Mouse (Mus musculus): ENCODE results near the gene Trpm3.
"Not testable (repeated sequence)": the region's sequence is repeated elsewhere in the genome, so short reads cannot be mapped to it uniquely, and the experiment has no call there.

Trpm3 gene

DNA sequence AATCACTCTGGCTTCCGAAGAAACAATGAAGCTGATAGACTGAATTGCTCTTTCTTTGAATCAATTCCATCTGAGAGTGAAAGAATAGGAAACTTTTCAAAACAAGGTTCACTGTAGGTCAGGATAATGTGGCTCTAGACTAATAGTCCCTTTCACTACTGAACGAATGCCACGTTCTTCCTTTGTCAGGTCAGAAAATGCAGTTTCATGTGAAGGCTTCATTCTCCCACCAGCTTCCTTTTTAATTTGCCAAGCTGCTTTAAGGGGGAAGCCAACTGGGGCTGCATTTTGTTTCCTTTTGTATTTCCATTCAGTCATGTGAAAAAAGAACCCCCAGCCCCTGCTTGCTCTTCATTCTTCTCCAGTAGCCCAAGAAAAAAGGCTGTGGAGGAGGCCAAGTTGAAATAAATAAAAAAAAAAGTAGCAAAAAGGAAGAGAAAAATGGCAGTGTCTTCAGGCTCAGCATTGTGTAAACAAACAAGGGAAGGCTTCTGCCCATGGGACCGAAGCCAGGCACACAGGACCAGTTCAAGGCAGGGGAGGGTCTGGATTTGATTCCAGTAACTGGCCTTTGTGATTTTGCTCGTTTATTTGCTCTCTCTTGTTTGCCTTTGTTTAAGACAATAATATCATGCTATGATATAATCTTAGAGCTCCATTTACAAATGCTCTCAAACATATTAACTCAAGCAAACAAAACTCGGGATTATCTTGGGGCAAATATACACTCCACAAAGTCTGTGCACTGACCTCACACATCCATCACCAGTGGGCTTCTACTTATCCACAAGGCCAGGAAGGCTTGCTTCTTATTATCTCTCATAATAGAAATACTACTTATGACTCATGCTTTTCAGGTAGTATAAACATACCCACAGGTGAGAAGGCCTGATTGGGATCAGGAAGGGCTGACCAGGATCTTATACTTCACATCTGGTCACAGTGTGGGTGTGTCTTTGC is 702.5 kb downstream of the Trpm3 start:
- DNase-seq (ENCODE audit: extremely low spot score, low read depth, low spot score) = no peak

DNA sequence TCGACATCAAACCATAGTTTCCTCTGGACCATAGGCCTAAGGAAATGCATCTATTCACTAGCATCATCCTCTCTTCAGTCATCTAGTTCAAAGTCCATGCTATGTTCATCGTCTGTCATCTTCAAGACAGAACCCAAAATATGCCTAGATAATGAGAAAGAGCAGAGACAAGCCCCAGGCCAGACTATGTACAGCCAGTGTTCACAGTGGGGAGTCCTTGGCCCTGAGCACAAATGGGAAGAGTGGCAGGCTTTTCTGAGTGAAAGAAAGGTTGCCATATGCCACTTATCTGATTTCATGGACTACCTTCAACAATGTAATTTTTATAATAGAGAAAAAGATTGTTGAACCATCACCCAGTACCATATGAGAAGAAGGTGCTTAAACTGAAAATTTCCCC is 703.9 kb downstream of the Trpm3 start:
- no peak for DNase-seq (ENCODE audit: extremely low spot score, low read depth, low spot score)

DNA sequence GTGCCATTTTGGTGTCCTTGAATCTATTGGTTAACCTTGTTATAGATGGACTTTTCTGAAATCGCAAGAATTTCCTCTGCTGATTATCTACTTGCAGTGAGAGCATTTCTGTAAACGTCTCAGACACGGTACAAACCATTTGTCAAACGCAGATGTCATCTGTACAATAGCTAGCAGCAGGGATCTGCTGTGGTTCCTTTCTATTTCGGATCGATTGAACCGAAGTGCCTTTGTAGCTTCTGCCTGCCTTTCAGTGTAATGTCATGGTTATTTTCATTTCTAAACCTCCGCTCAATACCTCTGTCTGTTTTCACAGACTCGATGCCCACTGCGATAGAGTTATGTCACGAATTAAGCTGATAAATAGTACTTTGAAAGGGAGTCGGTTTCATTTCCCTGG is 708.9 kb downstream of the Trpm3 start:
- DNase-seq (ENCODE audit: extremely low spot score, low read depth, low spot score) = no peak

DNA sequence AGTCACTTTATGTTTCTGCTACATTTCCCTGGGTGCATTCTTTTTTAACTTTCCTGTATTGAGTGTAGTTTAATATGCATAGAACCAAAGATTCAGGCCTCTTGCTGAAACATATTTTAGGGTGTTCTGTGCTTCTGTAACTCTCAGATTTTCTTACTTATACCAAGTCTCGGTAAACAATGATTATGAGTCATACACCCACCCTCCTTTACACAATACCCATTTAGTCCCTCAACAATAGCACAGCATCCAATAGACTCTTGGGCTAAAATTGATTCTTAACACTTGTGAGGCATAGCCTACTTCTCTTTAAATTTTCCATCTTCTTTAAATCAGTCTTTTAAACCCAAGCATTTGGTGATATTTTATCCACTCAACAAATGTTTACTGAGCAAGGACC is 709.4 kb downstream of the Trpm3 start:
- DNase-seq (ENCODE audit: extremely low spot score, low read depth, low spot score) = no peak

DNA sequence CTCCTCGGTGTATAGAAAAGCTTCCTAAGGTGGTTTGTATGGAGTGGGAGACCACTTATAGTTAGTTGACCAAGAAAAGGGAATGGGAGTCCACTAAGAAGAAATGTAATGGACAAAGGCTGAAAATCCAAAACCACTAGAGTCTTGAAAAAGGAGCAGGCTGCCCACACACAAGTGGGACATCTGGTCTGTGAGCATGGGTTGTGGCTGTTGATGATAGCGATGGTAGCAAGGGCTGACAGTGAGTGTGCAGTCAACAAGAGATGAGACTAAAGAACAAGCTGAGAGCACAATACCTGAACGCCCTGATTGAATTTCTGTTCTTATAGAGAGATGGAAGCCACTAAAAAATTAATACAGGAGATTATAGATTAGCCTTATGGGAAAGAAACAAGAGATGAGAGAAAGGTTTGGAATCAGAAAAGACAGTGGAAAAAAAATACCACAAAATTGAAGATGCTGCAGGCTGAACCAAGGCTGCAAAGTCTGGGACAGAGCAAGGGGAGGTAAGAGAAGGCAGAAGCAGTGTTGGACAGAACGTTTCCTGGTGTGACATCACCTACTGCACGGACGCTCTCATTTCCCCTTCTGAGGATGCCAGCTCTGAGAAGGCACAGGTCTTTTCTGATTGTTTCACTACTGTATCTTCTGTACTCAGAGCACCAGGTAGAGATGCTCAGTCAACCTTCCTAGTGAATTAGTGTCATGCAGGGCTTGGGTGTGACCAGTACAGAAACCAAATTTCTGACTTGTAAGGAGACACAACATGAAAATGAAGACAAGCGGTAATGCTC is 710.1 kb downstream of the Trpm3 start:
- DNase-seq (ENCODE audit: extremely low spot score, low read depth, low spot score) = no peak

DNA sequence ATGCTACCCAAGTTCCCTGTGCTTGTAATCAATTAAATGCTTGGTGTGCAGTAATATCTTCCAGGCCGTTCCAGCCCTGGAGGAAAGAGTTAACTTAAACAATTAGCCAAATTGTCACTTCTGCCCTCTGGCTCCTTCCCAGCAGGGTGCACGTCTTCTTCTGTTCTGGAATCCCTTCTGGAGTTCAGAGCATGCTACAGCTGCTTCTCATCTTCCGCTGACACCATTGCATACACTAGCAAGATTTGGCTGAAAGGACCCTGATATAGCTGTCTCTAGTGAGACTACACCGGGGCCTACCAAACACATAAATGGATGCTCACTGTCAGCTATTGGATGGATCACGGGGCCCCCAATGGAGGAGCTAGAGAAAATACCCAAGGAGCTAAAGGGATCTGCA is 712.6 kb downstream of the Trpm3 start:
- DNase-seq (ENCODE audit: extremely low spot score, low read depth, low spot score) = not testable (repeated sequence)

DNA sequence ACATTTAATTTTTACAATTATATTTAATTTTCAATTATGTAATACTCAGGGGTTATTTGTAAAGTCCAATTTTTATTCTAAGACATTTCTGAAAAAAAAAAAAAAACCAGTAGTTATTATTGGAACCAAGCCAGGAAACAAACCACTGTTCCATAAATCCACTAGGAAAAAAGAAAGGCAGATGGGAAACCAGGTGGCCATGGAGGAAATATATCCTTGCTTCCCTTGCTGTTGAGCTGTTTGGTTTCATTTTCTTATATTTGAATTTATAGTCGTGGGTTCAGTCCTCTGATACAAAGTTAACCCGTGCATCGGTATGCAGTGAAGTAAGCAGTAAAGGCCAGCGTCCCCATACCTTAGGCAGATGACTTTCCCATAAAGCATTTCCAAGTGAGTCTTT is 720.8 kb downstream of the Trpm3 start:
- DNase-seq (ENCODE audit: extremely low spot score, low read depth, low spot score) = no peak

DNA sequence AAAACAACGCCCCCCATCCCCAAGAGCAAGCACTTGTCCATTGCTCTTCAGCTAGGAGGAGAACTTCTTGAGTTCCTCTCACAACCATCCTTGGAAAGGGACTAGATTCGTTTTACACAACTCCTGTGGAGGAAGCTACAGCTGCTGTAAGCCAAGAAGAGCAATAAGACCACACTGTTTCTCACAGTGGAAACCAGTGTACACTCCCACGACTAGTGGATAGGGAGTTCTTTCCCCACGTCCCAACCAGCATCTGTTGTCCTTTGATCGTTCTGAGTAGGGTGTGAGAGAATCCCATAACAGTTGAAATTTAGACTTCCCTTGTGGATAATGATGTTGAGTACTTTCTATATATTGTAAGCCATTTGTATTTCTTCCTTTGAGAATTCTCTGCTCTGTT is 728.6 kb downstream of the Trpm3 start:
- no peak for DNase-seq (ENCODE audit: extremely low spot score, low read depth, low spot score)

DNA sequence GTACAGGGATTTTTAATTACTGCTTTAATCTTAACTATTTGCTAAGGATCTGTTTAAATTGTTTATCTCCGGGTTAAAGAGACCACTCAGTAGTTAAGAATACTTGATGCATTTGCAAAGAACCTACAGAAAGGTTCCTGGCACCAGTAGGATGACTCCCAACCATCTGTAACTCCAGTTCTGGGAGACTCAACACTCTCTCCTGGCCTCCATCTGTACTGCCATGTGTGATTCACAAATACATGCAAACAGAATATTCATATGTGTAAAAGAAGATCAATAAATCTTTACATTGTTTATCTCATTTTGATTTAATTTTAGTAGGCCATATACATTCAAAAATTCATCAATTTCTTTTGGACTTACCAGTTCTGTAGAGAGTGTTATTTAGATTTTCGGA is 731.0 kb downstream of the Trpm3 start:
- no peak for DNase-seq (ENCODE audit: extremely low spot score, low read depth, low spot score)

DNA sequence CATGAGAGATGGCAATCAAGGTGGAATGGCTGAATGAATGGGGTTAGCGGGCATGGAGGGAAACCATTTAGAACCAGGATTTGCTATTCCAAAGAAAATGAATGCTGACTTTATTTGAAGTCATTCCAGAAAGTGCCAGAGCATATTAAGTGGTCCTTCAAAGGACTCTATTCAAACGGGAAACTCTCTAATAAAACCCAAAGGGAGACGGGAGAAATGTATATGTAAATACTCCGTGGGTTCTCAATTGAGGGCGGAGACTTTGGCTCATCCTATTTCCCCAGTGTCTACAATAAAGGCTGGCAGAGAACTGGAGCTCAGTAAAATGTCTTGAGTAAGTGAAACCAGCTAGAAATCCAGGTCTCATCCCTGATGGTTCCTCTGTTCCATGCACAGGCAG is 733.6 kb downstream of the Trpm3 start:
- no peak for DNase-seq (ENCODE audit: extremely low spot score, low read depth, low spot score)

DNA sequence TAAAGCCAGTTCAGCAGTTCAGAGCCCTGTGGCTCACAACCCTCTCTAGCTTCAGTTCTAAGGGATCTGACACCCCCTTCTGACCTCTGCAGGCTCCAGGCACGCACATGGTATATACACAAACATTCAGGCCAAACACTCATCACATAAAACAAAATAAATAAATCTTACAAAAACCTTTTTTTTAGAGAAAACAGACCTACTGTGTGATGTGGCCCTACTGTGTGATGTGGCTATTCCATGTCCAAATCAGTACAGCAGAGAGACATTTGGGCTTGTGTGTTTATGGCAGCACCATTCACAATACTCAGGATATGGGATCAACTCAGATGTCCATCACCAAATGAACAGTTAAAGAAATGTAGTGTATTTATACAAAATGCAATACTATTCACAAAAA is 741.4 kb downstream of the Trpm3 start:
- DNase-seq (ENCODE audit: extremely low spot score, low read depth, low spot score) = no peak

DNA sequence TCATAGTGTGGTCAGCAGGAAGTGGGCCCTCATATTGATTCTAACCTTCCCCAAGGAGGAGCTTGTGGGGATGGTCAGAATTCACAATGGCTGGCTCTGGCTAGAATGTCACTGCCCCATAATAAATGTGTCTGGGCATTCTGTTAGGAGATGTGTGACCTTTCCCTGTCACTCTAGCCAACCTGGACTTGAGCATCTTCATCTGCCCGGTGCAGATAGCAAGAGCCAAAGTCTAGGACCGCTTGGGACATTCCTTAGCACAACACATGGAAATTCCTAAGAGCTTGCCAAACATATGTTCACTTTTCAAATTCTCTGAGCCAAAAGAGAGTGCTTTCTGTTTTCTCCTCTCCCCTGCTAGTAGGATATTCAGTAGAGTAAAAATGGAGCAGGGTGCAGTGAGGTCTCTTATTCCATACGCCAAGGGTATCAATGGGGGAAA is 743.8 kb downstream of the Trpm3 start:
- DNase-seq (ENCODE audit: extremely low spot score, low read depth, low spot score) = no peak

DNA sequence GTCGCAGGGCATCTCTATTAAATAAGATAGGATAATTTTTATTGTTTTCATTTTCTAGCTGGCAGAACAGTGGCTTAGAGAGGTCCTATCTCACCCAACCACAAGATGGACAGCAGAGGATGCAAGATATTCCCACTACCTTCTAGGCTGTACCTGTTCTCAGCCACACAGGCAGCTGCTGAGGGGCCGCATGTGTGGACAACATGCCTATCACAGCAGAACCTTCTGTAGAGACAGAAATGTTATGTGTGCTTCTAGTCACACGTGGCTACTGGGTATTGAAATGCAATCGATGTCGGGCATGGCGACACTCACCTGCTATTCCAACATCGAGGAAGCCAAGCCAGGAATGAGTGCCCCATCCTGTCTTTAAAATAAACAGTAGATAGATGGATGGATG is 744.3 kb downstream of the Trpm3 start:
- DNase-seq (ENCODE audit: extremely low spot score, low read depth, low spot score) = no peak

DNA sequence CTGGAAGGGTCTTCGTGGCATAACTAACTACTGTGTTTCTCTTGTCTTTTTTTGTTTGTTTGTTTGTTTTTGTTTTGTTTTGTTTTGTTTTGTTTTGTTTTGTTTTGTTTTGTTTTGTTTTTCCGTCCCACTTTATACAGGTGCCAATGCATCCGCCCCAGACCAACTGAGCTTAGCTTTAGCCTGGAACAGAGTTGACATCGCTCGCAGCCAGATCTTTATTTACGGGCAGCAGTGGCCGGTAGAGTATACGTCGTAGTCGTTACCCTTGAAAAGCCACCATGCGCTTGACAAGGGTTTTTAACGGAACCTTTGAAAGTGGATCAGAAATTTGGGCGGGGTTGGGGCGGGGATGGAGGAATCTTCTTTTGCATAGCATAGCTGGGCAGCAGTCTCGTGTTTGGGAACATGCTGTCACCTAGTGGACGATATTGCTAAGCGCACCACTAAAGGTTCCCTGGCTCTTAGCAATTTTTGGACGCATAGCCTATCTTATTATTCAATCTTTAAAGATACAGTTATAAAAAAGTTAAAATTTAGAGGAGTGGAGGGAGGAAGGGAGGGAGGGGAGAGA is 745.0 kb downstream of the Trpm3 start:
- peak; percentile 28 for DNase-seq (ENCODE audit: extremely low spot score, low read depth, low spot score)

DNA sequence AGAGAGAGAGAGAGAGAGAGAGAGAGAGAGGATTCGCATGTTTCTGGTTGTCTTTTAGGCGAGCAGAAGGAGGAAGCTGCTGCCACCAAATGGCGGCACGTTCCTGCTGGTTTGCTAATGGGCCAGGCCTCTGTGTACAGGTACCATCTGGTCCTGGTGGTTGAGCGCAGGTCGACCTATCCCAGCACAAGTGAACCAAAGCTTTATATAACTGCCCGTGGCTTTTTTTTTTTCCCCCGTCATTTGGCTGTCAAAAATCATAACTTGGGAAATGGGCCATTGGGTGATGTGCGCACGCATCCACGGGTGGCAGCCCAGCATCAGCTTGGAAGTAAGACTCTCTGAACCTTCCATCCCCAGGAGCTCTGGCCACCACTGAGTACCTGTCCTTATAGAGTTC is 745.5 kb downstream of the Trpm3 start:
- no peak for DNase-seq (ENCODE audit: extremely low spot score, low read depth, low spot score)

DNA sequence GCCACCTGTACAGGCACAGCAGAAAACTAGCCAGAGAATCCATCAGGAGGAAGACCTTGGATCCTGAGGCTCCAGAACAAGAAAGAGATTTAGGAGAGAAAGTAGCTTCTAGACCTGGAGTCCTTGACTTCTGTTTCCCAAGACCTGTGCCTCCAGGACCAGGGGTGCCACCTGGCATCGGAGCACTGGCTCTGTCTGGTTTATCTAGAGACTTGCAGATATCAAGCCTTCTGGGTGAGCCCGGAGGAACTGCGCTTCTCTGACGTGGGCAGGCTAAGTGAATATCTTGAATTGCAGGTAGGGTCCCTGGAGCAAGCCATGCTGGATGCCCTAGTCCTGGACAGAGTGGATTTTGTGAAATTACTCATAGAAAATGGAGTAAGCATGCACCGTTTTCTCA is 746.2 kb downstream of the Trpm3 start:
- no peak for DNase-seq (ENCODE audit: extremely low spot score, low read depth, low spot score)

DNA sequence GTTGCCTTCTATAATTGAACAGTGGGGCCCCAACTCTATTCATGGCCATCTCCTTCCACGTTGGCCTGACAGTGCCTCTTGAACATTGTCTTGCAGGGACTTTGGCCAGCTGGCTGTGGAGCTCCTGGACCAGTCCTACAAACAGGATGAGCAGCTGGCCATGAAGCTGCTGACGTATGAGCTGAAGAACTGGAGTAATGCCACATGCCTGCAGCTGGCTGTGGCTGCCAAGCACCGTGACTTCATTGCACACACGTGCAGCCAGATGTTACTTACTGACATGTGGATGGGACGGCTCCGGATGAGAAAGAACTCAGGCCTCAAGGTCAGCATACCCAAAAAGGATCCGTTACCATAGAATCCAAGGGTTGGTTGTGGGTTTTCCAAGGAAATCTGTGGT is 763.0 kb downstream of the Trpm3 start:
- DNase-seq (ENCODE audit: extremely low spot score, low read depth, low spot score) = no peak

DNA sequence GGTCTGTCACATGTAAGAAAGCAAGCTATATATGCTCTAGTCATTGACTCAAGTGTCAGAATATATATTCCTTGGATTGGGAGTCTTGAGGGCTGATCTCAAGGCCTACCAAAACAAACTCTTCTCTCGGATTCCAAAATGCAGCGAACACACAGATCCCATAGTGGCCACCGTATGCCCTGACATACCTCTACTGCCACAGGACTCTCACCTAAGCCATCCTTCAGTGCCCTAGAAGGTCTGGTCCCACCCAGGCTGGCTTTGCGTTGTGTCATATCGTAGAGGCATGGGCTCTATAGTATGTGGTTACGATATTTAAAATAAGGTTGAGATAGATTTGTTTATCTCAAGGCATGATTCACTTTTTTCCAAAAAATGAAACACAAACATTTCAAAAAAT is 763.5 kb downstream of the Trpm3 start:
- DNase-seq (ENCODE audit: extremely low spot score, low read depth, low spot score) = no peak

DNA sequence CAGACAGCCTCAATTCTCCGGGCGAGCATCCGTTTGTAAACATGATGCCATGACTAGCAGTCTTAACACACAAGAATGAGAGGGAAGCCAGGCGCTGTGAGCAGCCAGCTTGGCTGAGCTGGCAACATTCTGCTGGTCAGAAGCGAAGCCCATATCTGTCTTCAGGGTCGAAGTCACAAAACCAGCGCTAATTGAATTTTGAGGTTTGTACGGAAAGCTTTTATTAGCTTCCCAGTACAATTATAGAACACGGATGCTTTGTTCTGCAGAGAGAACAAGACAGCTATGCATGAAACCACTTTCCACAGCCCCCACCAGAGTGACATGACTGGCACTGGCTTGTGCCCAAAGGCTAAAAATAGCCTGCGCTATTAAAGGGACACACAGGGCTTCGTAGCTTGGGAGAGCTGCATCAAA is 766.2 kb downstream of the Trpm3 start:
- DNase-seq (ENCODE audit: extremely low spot score, low read depth, low spot score) = no peak

DNA sequence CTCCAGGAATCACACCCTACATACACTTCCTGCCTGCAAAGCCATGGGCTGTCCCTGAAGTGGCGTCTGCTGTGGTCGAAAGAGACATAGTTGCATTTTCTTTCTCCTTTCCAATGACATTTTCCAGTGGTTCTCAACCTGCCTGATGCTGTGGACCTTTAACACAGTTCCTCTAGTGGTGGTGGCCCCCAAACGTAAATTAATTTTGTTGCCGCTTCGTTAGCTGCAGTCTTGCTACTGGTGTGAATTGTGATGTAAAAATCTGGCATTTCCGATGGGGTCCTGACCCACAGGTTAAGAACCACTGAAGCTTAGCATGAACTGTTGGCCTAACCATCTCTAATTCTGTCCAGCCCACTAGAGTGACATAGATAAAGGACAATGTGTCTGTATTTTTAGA is 771.8 kb downstream of the Trpm3 start:
- DNase-seq (ENCODE audit: extremely low spot score, low read depth, low spot score) = no peak

DNA sequence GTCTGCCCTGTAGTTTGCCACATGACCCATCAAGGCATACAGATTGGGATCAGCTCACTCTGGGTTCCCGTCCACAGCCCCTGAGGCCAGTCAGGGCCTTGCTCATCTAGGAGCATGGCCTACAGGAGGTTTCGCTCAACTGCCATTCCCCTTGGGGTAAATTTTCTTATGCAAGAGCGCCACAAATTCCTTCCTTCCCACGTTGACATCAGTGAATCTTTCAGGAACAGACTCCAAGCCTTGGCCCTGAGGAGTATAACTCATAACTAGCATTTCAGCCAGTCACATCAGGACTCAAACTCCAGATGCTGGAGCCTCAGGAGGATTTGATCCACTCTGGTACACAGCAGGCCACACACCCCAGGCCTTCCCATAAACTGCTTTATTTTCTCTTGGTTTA is 774.1 kb downstream of the Trpm3 start:
- no peak for DNase-seq (ENCODE audit: extremely low spot score, low read depth, low spot score)

All from hindlimb bud, embryonic 11.5 days (tissue).